Mouse (Mus musculus) erythroblast, adult 5-6 weeks (primary cell): Measurements from ENCODE around the gene Chchd2. TPM values are rescaled to one million over a fixed set of nuclear protein-coding genes. Genes with fewer than 3 reads are reported as not detected.
"Not testable (repeated sequence)": the region's sequence is repeated elsewhere in the genome, so short reads cannot be mapped to it uniquely, and the experiment has no call there.

Source experiments
- ATAC-seq: replicated peaks from 2 replicates; pipeline ENCODE4 v1.8.0; 2016; ENCODE audit warnings: moderate number of reproducible peaks, mild to moderate bottlenecking, moderate TSS enrichment, inconsistent platforms; ENCODE audit not compliant: poor library complexity, low FRiP score, severe bottlenecking
- total RNA-seq, 2 experiments: library from RNA; stranded (forward) in 1 of 2; stranded (reverse) in 1 of 2; fragments of 150-400 nt in 1 of 2; fragments of 200-764, 138-1000 nt in 1 of 2; gene quantifications; 2 replicates each; pipeline versions ENCODE4 v1.2.3 to v1.2.4; 2015 to 2017; ENCODE audit warnings: low replicate concordance in 2 of 2

The Chchd2 gene
- total RNA-seq (2015; ENCODE audit: low replicate concordance): 105 and 122 TPM in 2 replicates
- 41.2 and 119 TPM in 2 replicates for total RNA-seq (2017; ENCODE audit: low replicate concordance)

- peak; percentile 99 for ATAC-seq
These were observed at the start of gene Chchd2 for GRCm38 (mm10) chr5:129886911-129887636. TSS of gene Chchd2 (minus strand) at chr5:129887470.

- ATAC-seq: no peak
These were observed 49.7 kb upstream of the Chchd2 start for GRCm38 (mm10) chr5:129936941-129937340.

- no peak for ATAC-seq
These were observed 42.9 kb upstream of the Chchd2 start for GRCm38 (mm10) chr5:129929924-129930855.

- no peak for ATAC-seq
These were observed 38.7 kb upstream of the Chchd2 start for GRCm38 (mm10) chr5:129925933-129926332.

GRCm38 (mm10) chr5:129924820-129925452, 37.7 kb upstream of the Chchd2 start:
- no peak for ATAC-seq

- ATAC-seq: no peak
These were observed 34.7 kb upstream of the Chchd2 start for GRCm38 (mm10) chr5:129921972-129922371.

- ATAC-seq: no peak
These were observed 32.0 kb upstream of the Chchd2 start for GRCm38 (mm10) chr5:129919320-129919719.

- ATAC-seq: no peak
These were observed 31.5 kb upstream of the Chchd2 start for GRCm38 (mm10) chr5:129918752-129919151.

- ATAC-seq: no peak
These were observed 30.9 kb upstream of the Chchd2 start for GRCm38 (mm10) chr5:129918065-129918651.

GRCm38 (mm10) chr5:129915491-129915890, 28.2 kb upstream of the Chchd2 start:
- ATAC-seq: not testable (repeated sequence)

GRCm38 (mm10) chr5:129914024-129914423, 26.8 kb upstream of the Chchd2 start:
- peak; percentile 63; the same call in 1 of the 2 replicates for ATAC-seq

GRCm38 (mm10) chr5:129909591-129909990, 22.3 kb upstream of the Chchd2 start:
- no peak for ATAC-seq

GRCm38 (mm10) chr5:129909147-129909546, 21.9 kb upstream of the Chchd2 start:
- ATAC-seq: no peak

- peak; percentile 94 for ATAC-seq
These were observed 21.1 kb upstream of the Chchd2 start, which contains the start of gene Nupr1l for GRCm38 (mm10) chr5:129908242-129908965. TSS of gene Nupr1l (plus strand) at chr5:129908540.

GRCm38 (mm10) chr5:129907775-129908174, 20.5 kb upstream of the Chchd2 start:
- no peak for ATAC-seq

- no peak for ATAC-seq
These were observed 11.2 kb upstream of the Chchd2 start, which contains the start of gene Phkg1 for GRCm38 (mm10) chr5:129898449-129898848. TSS of gene Phkg1 (minus strand) at chr5:129898549.

- peak; percentile 100 for ATAC-seq
These were observed 8.2 kb upstream of the Chchd2 start, which contains the start of gene Zbed5 for GRCm38 (mm10) chr5:129895198-129896088. TSS of gene Zbed5 (plus strand) at chr5:129895723.

GRCm38 (mm10) chr5:129890390-129890789, 3.1 kb upstream of the Chchd2 start:
- ATAC-seq: not testable (repeated sequence)
